Mouse (Mus musculus) lung, adult 2 months (tissue): ENCODE results near the gene Azgp1. TPM values are rescaled to one million over a fixed set of nuclear protein-coding genes. Genes with fewer than 3 reads are reported as not detected.
"Not testable (repeated sequence)": the region's sequence is repeated elsewhere in the genome, so short reads cannot be mapped to it uniquely, and the experiment has no call there.

Source experiments
- DNase-seq: peaks from one replicate; pipeline ENCODE4 v3.0.0; 2022
- H3K4me1 ChIP-seq: fragments of 200-500 bp; 2 replicates; pipeline ENCODE4 v1.6.1; 2011; ENCODE audit warnings: low read length; ENCODE audit not compliant: control insufficient read depth, insufficient read depth
- H3K4me3 ChIP-seq: fragments of 200-500 bp; replicated peaks from 2 replicates; pipeline ENCODE3; 2011; ENCODE audit warnings: low read depth, mild to moderate bottlenecking, control low read depth, low read length; ENCODE audit errors: extremely low read depth
- CTCF ChIP-seq: fragments of 200-500 bp; IDR thresholded peaks from 2 replicates; pipeline ENCODE4 v1.5.1; 2011; ENCODE audit warnings: mild to moderate bottlenecking, low read length, control low read depth; ENCODE audit not compliant: insufficient read depth
- POLR2A ChIP-seq: fragments of 200-500 bp; IDR thresholded peaks from 2 replicates; pipeline ENCODE4 v1.6.1; 2011; ENCODE audit warnings: low read depth, mild to moderate bottlenecking, control low read depth, low read length, borderline replicate concordance; ENCODE audit errors: extremely low read depth
- WGBS: fragments of 180-500 bp; shearing (Covaris S2); methylation state at CpG from one replicate; pipeline ENCODE4 v1.1.7; 2018; 5-methylcytosine and 5-hydroxymethylcytosine counted together
- polyA plus RNA-seq: library from polyadenylated mRNA; depleted of rRNA; stranded (reverse); fragments of >200 nt; gene quantifications from 2 replicates; pipeline ENCODE4 v1.2.3, GENCODE M21; 2012

The Azgp1 gene
- polyA plus RNA-seq, 1 experiment, result 1.1 TPM

DNA sequence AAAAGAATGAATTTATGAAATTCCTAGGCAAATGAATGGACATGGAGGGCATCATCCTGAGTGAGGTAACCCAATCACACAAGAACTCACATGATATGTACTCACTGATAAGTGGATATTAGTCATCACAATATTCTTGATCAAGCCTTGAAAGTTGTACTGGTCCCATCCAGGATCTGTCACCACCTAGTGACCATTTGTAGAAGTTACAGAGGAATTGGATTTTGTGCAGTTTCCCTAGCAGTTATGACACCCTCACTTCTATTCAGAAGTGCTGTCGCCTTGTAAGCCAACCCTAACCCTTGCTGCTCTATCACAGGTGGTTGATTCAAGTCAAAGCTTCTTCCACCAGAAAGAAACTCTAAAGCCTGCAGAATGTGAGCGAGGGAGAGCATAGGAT, 8.2 kb upstream of the Azgp1 start:
- WGBS, result 72% methylated on average over 2 of the region's 2 CpGs
- H3K4me3 ChIP-seq, result no peak overlapping the region
- TF ChIP-seq CTCF, result no peak
- TF ChIP-seq POLR2A, result no peak
- DNase-seq, result no peak
- no peaks in the 10 kb centered on the region for H3K4me1 ChIP-seq

DNA sequence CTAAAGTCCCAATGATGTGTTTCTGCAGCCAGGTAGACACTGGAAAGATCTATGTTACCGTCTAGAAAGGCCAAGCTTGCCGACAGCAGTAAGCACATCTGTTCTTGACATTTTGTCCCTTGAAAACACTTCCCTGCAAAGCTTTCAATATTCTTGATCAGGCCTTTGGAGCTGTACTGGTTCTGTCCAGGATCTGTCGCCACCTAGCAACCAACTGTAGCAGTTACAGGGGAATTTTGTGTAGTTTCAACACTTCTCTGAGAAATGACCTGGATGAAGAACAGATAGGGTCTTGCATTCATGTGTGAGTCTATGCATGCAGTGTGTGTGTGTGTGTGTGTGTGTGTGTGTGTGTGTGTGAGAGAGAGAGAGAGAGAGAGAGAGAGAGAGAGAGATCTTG, 7.6 kb upstream of the Azgp1 start:
- WGBS, result 45% methylated on average over 3 of the region's 3 CpGs
- 0 out of 2 replicates have a peak, but pooled peaks have one; percentile 6 for TF ChIP-seq CTCF
- TF ChIP-seq POLR2A, result no peak
- Histone ChIP-seq H3K4me1 (no peaks in the 10 kb centered on the region), H3K4me3 (no peak overlapping the region)
- no peak for DNase-seq

DNA sequence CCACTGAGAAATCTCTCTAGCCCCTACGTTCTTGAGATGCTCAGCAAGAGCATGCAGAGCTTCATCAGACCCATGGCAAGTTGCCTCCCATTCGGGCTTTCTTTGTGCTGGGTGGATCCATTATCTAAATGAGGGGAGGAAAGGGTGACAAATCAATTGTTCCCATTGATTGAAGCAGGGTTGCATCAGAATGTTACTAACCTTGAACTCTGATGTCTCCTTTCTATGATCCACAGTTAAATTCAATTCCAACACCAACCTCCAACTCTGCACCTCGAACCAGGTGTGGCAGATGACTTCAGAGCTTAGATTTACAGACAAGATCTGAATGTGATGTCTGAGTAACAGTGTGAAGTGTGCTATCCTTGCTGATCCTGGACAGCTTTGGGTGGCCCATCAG, 6.6 kb upstream of the Azgp1 start:
- TF ChIP-seq POLR2A (no peak), CTCF (no peak)
- Histone ChIP-seq H3K4me1 (no peaks in the 10 kb centered on the region), H3K4me3 (no peak overlapping the region)
- 56% methylated on average over 3 of the region's 3 CpGs for WGBS
- DNase-seq, result no peak

- TF ChIP-seq POLR2A, result no peak
- TF ChIP-seq CTCF, result no peak
- WGBS, result 36% methylated on average over 1 of the region's 1 CpGs
Measured at GRCm38 (mm10) chr5:137975434-137975833, 5.9 kb upstream of the Azgp1 start.

GRCm38 (mm10) chr5:137977291-137977690, 4.0 kb upstream of the Azgp1 start:
- TF ChIP-seq POLR2A (no peak), CTCF (no peak)
- Histone ChIP-seq H3K4me3 (no peak overlapping the region), H3K4me1 (no peaks in the 10 kb centered on the region)
- 24% methylated on average over 1 of the region's 1 CpGs for WGBS
- no peak for DNase-seq

More at GRCm38 (mm10) chr5:137975434-137975833, 5.9 kb upstream of the Azgp1 start:
- Histone ChIP-seq H3K4me1 (no peaks in the 10 kb centered on the region), H3K4me3 (no peak overlapping the region)
- no peak for DNase-seq

GRCm38 (mm10) chr5:137979081-137979480, 2.2 kb upstream of the Azgp1 start:
- H3K4me3 ChIP-seq, result no peak overlapping the region
- TF ChIP-seq POLR2A, result no peak
- no peak for TF ChIP-seq CTCF
- DNase-seq, result no peak
- 68% methylated on average over 2 of the region's 2 CpGs for WGBS
- no peaks in the 10 kb centered on the region for H3K4me1 ChIP-seq

DNA sequence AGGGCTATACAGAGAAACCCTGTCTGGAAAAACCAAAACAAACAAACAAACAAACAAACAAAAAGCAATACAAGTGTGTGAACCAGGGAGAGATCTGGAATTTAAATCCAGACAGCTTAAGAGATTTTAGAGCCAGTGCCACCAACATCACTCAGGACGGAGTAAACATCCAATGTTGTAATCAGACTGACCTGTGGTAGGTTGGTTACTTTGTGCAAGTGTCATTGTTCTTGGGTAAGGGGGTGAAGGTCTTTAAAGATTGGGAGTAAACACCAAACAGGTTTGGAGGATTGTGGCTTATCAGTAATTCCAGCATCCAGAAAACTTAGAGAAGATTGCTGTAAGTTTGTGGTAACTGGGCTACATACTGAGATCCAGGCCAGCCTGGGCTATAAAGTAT, 5.0 kb downstream of the Azgp1 start:
- TF ChIP-seq CTCF (no peak), POLR2A (no peak)
- 73% methylated on average over 1 of the region's 1 CpGs for WGBS
- H3K4me1 ChIP-seq, result no peaks in the 10 kb centered on the region
- no peak overlapping the region for H3K4me3 ChIP-seq
- DNase-seq, result no peak

- TF ChIP-seq CTCF, result no peak
- no peak for TF ChIP-seq POLR2A
- Histone ChIP-seq H3K4me1 (no peaks in the 10 kb centered on the region), H3K4me3 (no peak overlapping the region)
- 87% methylated on average over 5 of the region's 5 CpGs for WGBS
- DNase-seq, result no peak
Measured at GRCm38 (mm10) chr5:138009437-138009836, 28.1 kb downstream of the Azgp1 start.

GRCm38 (mm10) chr5:138012382-138012781, 31.1 kb downstream of the Azgp1 start:
- Histone ChIP-seq H3K4me1 (no peaks in the 10 kb centered on the region), H3K4me3 (no peak overlapping the region)
- 81% methylated on average over 5 of the region's 5 CpGs for WGBS
- DNase-seq, result no peak
- TF ChIP-seq CTCF (no peak), POLR2A (no peak)

- WGBS, result 67% methylated on average over 2 of the region's 2 CpGs
- TF ChIP-seq POLR2A (no peak), CTCF (no peak)
- Histone ChIP-seq H3K4me3 (no peak overlapping the region), H3K4me1 (no peaks in the 10 kb centered on the region)
- DNase-seq, result no peak
Measured at GRCm38 (mm10) chr5:138016530-138016929, 35.2 kb downstream of the Azgp1 start.

DNA sequence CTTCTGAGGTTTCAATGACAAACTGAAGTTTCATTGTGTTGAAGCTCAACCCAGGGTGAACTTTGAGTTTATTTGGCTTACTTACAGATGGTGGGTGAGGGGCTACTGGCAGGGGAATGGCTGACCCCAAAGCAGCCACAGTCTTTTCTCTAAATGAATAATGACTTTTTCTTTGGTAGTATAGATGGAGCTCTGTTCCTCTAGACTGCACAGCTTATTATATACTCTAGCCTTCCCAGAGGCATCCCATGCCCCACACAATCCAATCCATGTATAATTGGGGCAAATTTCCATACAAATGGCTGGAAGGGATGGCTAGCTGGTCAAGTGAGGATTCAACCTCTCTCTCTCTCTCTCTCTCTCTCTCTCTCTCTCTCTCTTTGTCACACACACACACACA, 35.7 kb downstream of the Azgp1 start:
- Histone ChIP-seq H3K4me3 (no peak overlapping the region), H3K4me1 (no peaks in the 10 kb centered on the region)
- TF ChIP-seq CTCF (no peak), POLR2A (no peak)
- no peak for DNase-seq

GRCm38 (mm10) chr5:138019577-138019976, 38.3 kb downstream of the Azgp1 start:
- H3K4me1 ChIP-seq, DNase-seq, H3K4me3 ChIP-seq: not testable (repeated sequence)
- WGBS, result 85% methylated on average over 3 of the region's 4 CpGs

DNA sequence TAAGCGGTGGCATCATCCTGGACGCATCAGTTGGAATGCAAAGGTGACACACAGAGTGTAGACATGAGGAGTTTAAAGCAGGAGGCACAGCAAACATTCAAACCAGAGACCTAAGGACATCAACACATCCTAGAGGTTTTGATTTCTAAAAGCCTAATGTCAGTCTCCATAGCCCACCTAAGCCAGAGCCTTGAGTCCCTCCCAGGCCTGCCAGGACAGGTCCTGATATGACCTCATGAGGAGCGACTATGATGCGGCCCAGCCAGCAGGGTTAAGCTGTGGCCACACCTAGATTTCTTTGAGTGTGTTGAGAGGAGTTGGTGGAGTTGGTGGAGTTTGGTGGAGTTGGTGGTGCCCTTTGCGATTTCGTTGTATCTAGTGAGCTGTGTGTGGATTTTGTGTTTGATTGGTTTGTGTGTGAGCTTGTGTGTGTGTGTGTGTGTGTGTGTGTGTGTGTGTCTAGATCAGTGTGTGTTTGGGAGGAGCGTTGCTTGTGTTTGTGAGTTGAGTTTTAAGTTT, 39.7 kb downstream of the Azgp1 start, which contains the start of the genes Smok3a and Smok3b:
Gene Smok3a (plus strand): TSS at position 301 of the 519 bp plus-strand sequence.
Gene Smok3b (plus strand): TSS at position 469 of the 519 bp plus-strand sequence.
- WGBS, result 81% methylated on average over 4 of the region's 7 CpGs
- not testable (repeated sequence) for H3K4me3 ChIP-seq, H3K4me1 ChIP-seq, DNase-seq
